Mouse (Mus musculus) midbrain, embryonic 12.5 days (tissue): ENCODE measurements around the gene Kat14. TPM values are rescaled to one million over a fixed set of nuclear protein-coding genes. Genes with fewer than 3 reads are reported as not detected.
"Not testable (repeated sequence)": the region's sequence is repeated elsewhere in the genome, so short reads cannot be mapped to it uniquely, and the experiment has no call there.

Experiments used
- ATAC-seq: fragments of 200-750 bp; cut with Nextera tagmentation; 2 replicates; pipeline ENCODE4 v1.8.0; 2017; ENCODE audit warnings: low read depth, moderate TSS enrichment, moderate library complexity; ENCODE audit not compliant: low FRiP score
- H3K27ac ChIP-seq: fragments of 300-500 bp; sonication (generic); replicated peaks from 2 replicates; pipeline ENCODE4 v1.5.1; 2016; ENCODE audit warnings: mild to moderate bottlenecking
- H3K27me3 ChIP-seq: fragments of 300-500 bp; sonication (generic); 2 replicates; pipeline ENCODE4 v1.6.1; 2016; ENCODE audit warnings: mild to moderate bottlenecking
- H3K36me3 ChIP-seq: fragments of 300-500 bp; sonication (generic); 2 replicates; pipeline ENCODE4 v1.6.1; 2016
- H3K4me1 ChIP-seq: fragments of 300-500 bp; sonication (generic); 2 replicates; pipeline ENCODE4 v1.6.1; 2016
- H3K4me2 ChIP-seq: fragments of 300-500 bp; sonication (generic); replicated peaks from 2 replicates; pipeline ENCODE4 v1.6.1; 2016; ENCODE audit warnings: mild to moderate bottlenecking, moderate library complexity
- H3K4me3 ChIP-seq: fragments of 300-500 bp; sonication (generic); 2 replicates; pipeline ENCODE4 v1.5.1; 2016; ENCODE audit warnings: mild to moderate bottlenecking
- H3K9ac ChIP-seq: fragments of 300-500 bp; sonication (generic); replicated peaks from 2 replicates; pipeline ENCODE4 v1.6.1; 2016; ENCODE audit warnings: mild to moderate bottlenecking, moderate library complexity
- H3K9me3 ChIP-seq: fragments of 300-500 bp; sonication (generic); 2 replicates; pipeline ENCODE4 v1.6.1; 2016; ENCODE audit warnings: mild to moderate bottlenecking
- WGBS: fragments of 180-500 bp; shearing (Covaris S2); methylation state at CpG from one replicate; pipeline ENCODE4 v1.1.7; 2016; 5-methylcytosine and 5-hydroxymethylcytosine counted together
- polyA plus RNA-seq: library from polyadenylated mRNA; unstranded; fragments of >200 nt; fragmentation: Nextera tagmentation; extraction: Ambion mirVana; gene quantifications from 2 replicates; pipeline ENCODE4 v1.2.1, GENCODE M21; 2016

The Kat14 gene
- polyA plus RNA-seq, 1 experiment from 2014 or later = 47.1 TPM

- H3K9me3 ChIP-seq, H3K36me3 ChIP-seq, H3K9ac ChIP-seq, ATAC-seq, H3K4me1 ChIP-seq, H3K27ac ChIP-seq, H3K4me3 ChIP-seq, H3K4me2 ChIP-seq: not testable (repeated sequence)
- peaks cover 24% of the 10 kb centered on the region for H3K27me3 ChIP-seq
- WGBS = 74% methylated on average over 6 of the region's 6 CpGs
Observed at GRCm38 (mm10) chr2:144338149-144338548, 30.6 kb upstream of the Kat14 start.

- no peak overlapping the region for H3K4me2 ChIP-seq
- no peaks in the 10 kb centered on the region for H3K4me1 ChIP-seq
- H3K4me3 ChIP-seq = no peak overlapping the region
- H3K27me3 ChIP-seq = no peaks in the 10 kb centered on the region
- no peak overlapping the region for H3K27ac ChIP-seq
- 86% methylated on average over 4 of the region's 4 CpGs for WGBS
- no peak overlapping the region for H3K9ac ChIP-seq
- ATAC-seq = no peak
- H3K36me3 ChIP-seq = no peaks in the 10 kb centered on the region
- no peaks in the 10 kb centered on the region for H3K9me3 ChIP-seq
Observed at GRCm38 (mm10) chr2:144343158-144343557, 25.6 kb upstream of the Kat14 start.

- Histone ChIP-seq H3K9ac (no peak overlapping the region), H3K27me3 (no peaks in the 10 kb centered on the region; the same call in 1 of the 2 replicates), H3K36me3 (no peaks in the 10 kb centered on the region), H3K9me3 (no peaks in the 10 kb centered on the region), H3K4me2 (no peak overlapping the region), H3K27ac (no peak overlapping the region), H3K4me3 (no peak overlapping the region), H3K4me1 (no peaks in the 10 kb centered on the region)
- ATAC-seq = no peak
- WGBS = 78% methylated on average over 3 of the region's 3 CpGs
Observed at GRCm38 (mm10) chr2:144348525-144348924, 20.3 kb upstream of the Kat14 start.

GRCm38 (mm10) chr2:144352843-144353242 is 15.9 kb upstream of the Kat14 start:
- WGBS = 88% methylated on average over 11 of the region's 11 CpGs
- Histone ChIP-seq H3K27ac (no peak overlapping the region), H3K9ac (no peak overlapping the region), H3K4me1 (no peaks in the 10 kb centered on the region), H3K36me3 (no peaks in the 10 kb centered on the region), H3K4me2 (no peak overlapping the region), H3K4me3 (no peak overlapping the region), H3K9me3 (no peaks in the 10 kb centered on the region), H3K27me3 (no peaks in the 10 kb centered on the region; the same call in 1 of the 2 replicates)
- no peak for ATAC-seq

GRCm38 (mm10) chr2:144369020-144369421 is 238 bp downstream of the Kat14 start:
- peaks cover 11% of the 10 kb centered on the region for H3K36me3 ChIP-seq
- peak overlapping the region; percentile 86 for H3K9ac ChIP-seq
- H3K27ac ChIP-seq = peak overlapping the region; percentile 96
- WGBS = 0% methylated on average over 23 of the region's 43 CpGs
- H3K4me3 ChIP-seq = peak overlapping the region; percentile 77
- peaks cover 7% of the 10 kb centered on the region for H3K4me1 ChIP-seq
- H3K27me3 ChIP-seq = no peaks in the 10 kb centered on the region
- H3K4me2 ChIP-seq = peak overlapping the region; percentile 72
- no peaks in the 10 kb centered on the region for H3K9me3 ChIP-seq
- ATAC-seq = peak; percentile 91

- Histone ChIP-seq H3K4me3 (peak overlapping the region; percentile 77), H3K27me3 (no peaks in the 10 kb centered on the region), H3K9me3 (no peaks in the 10 kb centered on the region), H3K4me2 (peak overlapping the region; percentile 72), H3K27ac (peak overlapping the region; percentile 96), H3K36me3 (peaks cover 16% of the 10 kb centered on the region), H3K9ac (peak overlapping the region; percentile 86), H3K4me1 (peaks cover 7% of the 10 kb centered on the region)
- no peak for ATAC-seq
- WGBS = 2% methylated on average over 12 of the region's 12 CpGs
Observed at GRCm38 (mm10) chr2:144369511-144369910, 728 bp downstream of the Kat14 start.

- 91% methylated on average over 4 of the region's 4 CpGs for WGBS
- Histone ChIP-seq H3K4me3 (no peak overlapping the region), H3K9me3 (no peaks in the 10 kb centered on the region), H3K27ac (no peak overlapping the region), H3K9ac (no peak overlapping the region), H3K36me3 (peaks cover 34% of the 10 kb centered on the region), H3K4me1 (peaks cover 7% of the 10 kb centered on the region), H3K27me3 (no peaks in the 10 kb centered on the region), H3K4me2 (no peak overlapping the region)
- ATAC-seq = no peak
Observed at GRCm38 (mm10) chr2:144371566-144371965, 2.8 kb downstream of the Kat14 start.

GRCm38 (mm10) chr2:144373063-144373462 is 4.3 kb downstream of the Kat14 start:
- 94% methylated on average over 9 of the region's 9 CpGs for WGBS
- H3K27me3 ChIP-seq = no peaks in the 10 kb centered on the region
- no peak overlapping the region for H3K4me3 ChIP-seq
- peaks cover 7% of the 10 kb centered on the region for H3K4me1 ChIP-seq
- H3K9ac ChIP-seq = no peak overlapping the region
- H3K9me3 ChIP-seq = no peaks in the 10 kb centered on the region
- H3K36me3 ChIP-seq = peaks cover 49% of the 10 kb centered on the region
- no peak for ATAC-seq
- H3K4me2 ChIP-seq = no peak overlapping the region
- no peak overlapping the region for H3K27ac ChIP-seq

GRCm38 (mm10) chr2:144375063-144375703 is 6.4 kb downstream of the Kat14 start:
- ATAC-seq = no peak
- H3K36me3 ChIP-seq = peaks cover 68% of the 10 kb centered on the region

GRCm38 (mm10) chr2:144381293-144381692 is 12.5 kb downstream of the Kat14 start:
- H3K4me1 ChIP-seq = no peaks in the 10 kb centered on the region
- no peak overlapping the region for H3K4me2 ChIP-seq
- 88% methylated on average over 3 of the region's 3 CpGs for WGBS
- no peak overlapping the region for H3K27ac ChIP-seq
- no peak for ATAC-seq
- H3K9me3 ChIP-seq = no peaks in the 10 kb centered on the region
- H3K4me3 ChIP-seq = no peak overlapping the region
- no peaks in the 10 kb centered on the region for H3K27me3 ChIP-seq
- H3K9ac ChIP-seq = no peak overlapping the region
- H3K36me3 ChIP-seq = peaks cover 86% of the 10 kb centered on the region

More at GRCm38 (mm10) chr2:144375063-144375703, 6.4 kb downstream of the Kat14 start:
- H3K4me3 ChIP-seq = no peak overlapping the region
- H3K4me1 ChIP-seq = peaks cover 2% of the 10 kb centered on the region
- H3K9me3 ChIP-seq = no peaks in the 10 kb centered on the region
- 92% methylated on average over 10 of the region's 10 CpGs for WGBS
- no peaks in the 10 kb centered on the region for H3K27me3 ChIP-seq
- H3K27ac ChIP-seq = no peak overlapping the region
- H3K9ac ChIP-seq = no peak overlapping the region
- H3K4me2 ChIP-seq = no peak overlapping the region

- Histone ChIP-seq H3K9me3 (no peaks in the 10 kb centered on the region), H3K27ac (no peak overlapping the region), H3K4me1 (no peaks in the 10 kb centered on the region), H3K36me3 (peaks cover 83% of the 10 kb centered on the region), H3K4me3 (no peak overlapping the region), H3K27me3 (no peaks in the 10 kb centered on the region), H3K9ac (no peak overlapping the region), H3K4me2 (no peak overlapping the region)
- 94% methylated on average over 4 of the region's 4 CpGs for WGBS
- no peak for ATAC-seq
Observed at GRCm38 (mm10) chr2:144381741-144382140, 13.0 kb downstream of the Kat14 start.

GRCm38 (mm10) chr2:144382624-144383138 is 13.9 kb downstream of the Kat14 start:
- no peak for ATAC-seq
- no peak overlapping the region for H3K4me3 ChIP-seq
- WGBS = 87% methylated on average over 7 of the region's 7 CpGs
- no peaks in the 10 kb centered on the region for H3K4me1 ChIP-seq
- no peak overlapping the region for H3K27ac ChIP-seq
- H3K9me3 ChIP-seq = no peaks in the 10 kb centered on the region
- no peak overlapping the region for H3K9ac ChIP-seq
- peaks cover 73% of the 10 kb centered on the region for H3K36me3 ChIP-seq
- no peaks in the 10 kb centered on the region for H3K27me3 ChIP-seq
- no peak overlapping the region for H3K4me2 ChIP-seq
